Mouse (Mus musculus): ENCODE results near the gene Siah1b. TPM values are rescaled to one million over a fixed set of nuclear protein-coding genes. Genes with fewer than 3 reads are reported as not detected.

Gene Siah1b
- total RNA-seq, 2 experiments from 2014 or later, result 9.7 to 13.5 TPM

DNA sequence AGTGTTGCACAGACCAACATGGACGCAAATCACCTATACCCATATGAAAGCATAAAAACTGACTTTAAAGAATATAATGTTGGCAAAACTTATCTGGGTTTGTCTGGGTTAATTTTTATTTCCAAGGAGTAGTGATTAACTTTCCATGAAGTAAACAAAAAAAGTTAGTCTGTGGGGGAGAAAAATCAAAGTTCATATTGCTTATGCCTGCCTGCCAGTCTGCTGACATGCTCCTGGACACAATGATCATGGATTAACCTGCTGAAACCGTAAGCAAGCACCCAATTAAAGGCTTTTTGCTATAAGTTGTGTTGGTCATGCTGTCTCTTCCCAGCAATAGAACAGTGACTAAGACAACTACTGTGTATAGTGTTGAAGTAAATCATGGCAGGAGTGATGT is 40.9 kb downstream of the Siah1b start:
- no peak for DNase-seq (ENCODE audit: extremely low spot score in 1 of 2, low spot score in 1 of 2)

GRCm38 (mm10) chrX:164032526-164032925 is 43.8 kb downstream of the Siah1b start:
- DNase-seq (ENCODE audit: extremely low spot score in 1 of 2, low spot score in 1 of 2), result no peak

- DNase-seq (ENCODE audit: extremely low spot score in 1 of 2, low spot score in 1 of 2), result peak in 1 of 2 experiments; percentile 44
Observed at GRCm38 (mm10) chrX:164027607-164028289, 48.5 kb downstream of the Siah1b start, which contains the start of gene Car5b. Gene Car5b, minus strand, starts transcription at chrX:164027997.

Other genes with a start within 250 kb of the Siah1b start
- gene Ap1s2, start 167.5 kb downstream of the Siah1b start, total RNA-seq (2021), result 10 to 100 TPM; 39.3 to 41.6 TPM
- 10 to 100 TPM; 46.6 to 47.8 TPM for gene Zrsr2, start 117.8 kb downstream of the Siah1b start, total RNA-seq (2021)
- 1 to 10 TPM; 2.9 to 3.3 TPM for gene Car5b, start 48.5 kb downstream of the Siah1b start, total RNA-seq (2021)
- not detected for gene Cltrn, start 12.3 kb upstream of the Siah1b start, total RNA-seq (2021)
- gene Ace2, start 62.8 kb upstream of the Siah1b start, total RNA-seq (2021), result 1 to 10 TPM; 1.6 to 1.7 TPM
- under 1 TPM; 0.61 to 0.74 TPM for gene Bmx, start 181.7 kb upstream of the Siah1b start, total RNA-seq (2021)
- gene Pir, start 192.9 kb upstream of the Siah1b start, total RNA-seq (2021), result 1 to 10 TPM; 5.2 to 5.9 TPM

Measured in layer of hippocampus, postnatal 25 days (tissue).